Comparison of ENCODE assay signal across 15 mouse cellular contexts in genomic region chr9:79500253-79500652, GRCm38 (mm10).
"Had no signal": no experiment of that assay in that cellular context is flagged by ENCODE, and none has a peak within 500 bp of the region (broad histone marks: within the 10 kb centered on the region; RNA-seq: fewer than 3 reads in every experiment).

No protein-coding gene starts in this region.

- H3K9ac ChIP-seq: limb, embryonic 12.5 days; liver, embryonic 13.5 days had no signal

- H3K36me3 ChIP-seq: limb, embryonic 12.5 days; liver, embryonic 13.5 days had no signal

- H3K4me2 ChIP-seq: limb, embryonic 12.5 days; liver, embryonic 13.5 days; midbrain, embryonic 11.5 days had no signal

- H3K4me1 ChIP-seq: limb, embryonic 12.5 days; liver, embryonic 13.5 days had no signal

- H3K27ac ChIP-seq: kidney, postnatal 0 days; layer of hippocampus, adult 2 months; left cerebral cortex, adult 2 months; limb, embryonic 12.5 days; liver, embryonic 13.5 days had no signal

- H3K9me3 ChIP-seq: limb, embryonic 12.5 days; liver, embryonic 13.5 days had no signal

- H3K27me3 ChIP-seq: limb, embryonic 12.5 days; liver, embryonic 13.5 days had no signal

- H3K4me3 ChIP-seq: layer of hippocampus, adult 2 months; left cerebral cortex, adult 2 months; limb, embryonic 12.5 days; liver, embryonic 13.5 days had no signal

- DNase-seq: kidney, adult 9 months; kidney, postnatal 25 days; layer of hippocampus, adult 9-11 months; liver, embryonic 13.5 days; lung, adult 2 months; lung, postnatal 14 days; lung, postnatal 4 days; midbrain, embryonic 14.5 days; thymus, adult 18-20 months; thymus, postnatal 36 days had no signal
